Mouse (Mus musculus) megakaryocyte, embryonic 14.5 days (primary cell): ENCODE data around the gene Akap6.

Experiments used
- FLI1 ChIP-seq: IDR thresholded peaks from 2 replicates; pipeline ENCODE4 v1.6.1; 2012; ENCODE audit warnings: low read length, inconsistent platforms, mixed read lengths
- GATA1 ChIP-seq: IDR thresholded peaks from 3 replicates; pipeline ENCODE4 v1.6.1; 2012; ENCODE audit warnings: mixed read lengths, low read length, inconsistent platforms, borderline replicate concordance

DNA sequence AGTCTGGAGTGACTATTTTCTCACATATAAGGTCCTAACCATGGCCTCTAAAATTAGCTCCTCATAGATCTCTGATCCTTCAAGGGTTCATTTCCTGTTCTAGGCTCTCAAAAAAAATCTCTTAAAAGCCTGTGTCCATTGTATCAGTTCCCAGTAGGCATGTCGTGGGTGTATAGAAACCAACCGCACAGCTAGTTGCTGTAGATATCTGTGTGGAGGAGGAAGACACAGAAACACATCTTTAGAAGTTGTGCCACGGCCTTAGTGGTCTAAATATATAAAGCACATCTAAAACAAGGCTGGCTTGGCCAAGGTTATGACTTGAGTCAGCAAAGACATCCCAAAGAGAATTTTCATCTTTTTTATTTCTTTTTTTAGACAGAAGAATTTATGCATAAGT is 172.4 kb downstream of the Akap6 start:
- TF ChIP-seq GATA1 (no peak), FLI1 (no peak)
